Mouse (Mus musculus): ENCODE results near the gene 1600015I10Rik.
"Not testable (repeated sequence)": the region's sequence is repeated elsewhere in the genome, so short reads cannot be mapped to it uniquely, and the experiment has no call there.

- TF ChIP-seq EP300, CTCF (IDR thresholded peaks at IDR 0.05; ENCODE audit: low read depth): not testable (repeated sequence)
Observed at GRCm38 (mm10) chr6:48959151-48959550, 29.5 kb downstream of the 1600015I10Rik start.
